Mouse (Mus musculus) G1E (cell line): ENCODE results near the gene Wasf1. TPM values are rescaled to one million over a fixed set of nuclear protein-coding genes. Genes with fewer than 3 reads are reported as not detected.

Experiments used
- ATAC-seq: 2 replicates; pipeline ENCODE4 v1.8.0; 2016; ENCODE audit warnings: mild to moderate bottlenecking; ENCODE audit not compliant: insufficient number of reproducible peaks, poor library complexity, low FRiP score, severe bottlenecking; ENCODE audit errors: extremely low read depth
- DNase-seq: peaks from one replicate; pipeline ENCODE4 v3.0.0; 2012; ENCODE audit warnings: low spot score
- H3K27me3 ChIP-seq: 2 replicates; pipeline ENCODE4 v1.6.1; 2012; ENCODE audit warnings: mild to moderate bottlenecking, low read length, inconsistent platforms; ENCODE audit not compliant: insufficient read depth
- H3K36me3 ChIP-seq: replicated peaks from 2 replicates; pipeline ENCODE3; 2012; ENCODE audit warnings: mild to moderate bottlenecking, inconsistent platforms
- H3K4me1 ChIP-seq: 2 replicates; pipeline ENCODE4 v1.6.1; 2012; ENCODE audit warnings: low read depth, low read length, inconsistent platforms, mixed read lengths; ENCODE audit not compliant: insufficient read depth
- H3K4me3 ChIP-seq: 2 replicates; pipeline ENCODE4 v1.5.1; 2012; ENCODE audit warnings: low read depth, mild to moderate bottlenecking, inconsistent platforms, low read length, moderate library complexity, mixed read lengths
- H3K9me3 ChIP-seq: replicated peaks from 2 replicates; pipeline ENCODE4 v1.6.1; 2012; ENCODE audit warnings: inconsistent platforms
- CTCF ChIP-seq: IDR thresholded peaks from 2 replicates; pipeline ENCODE4 v1.5.1; 2012; ENCODE audit warnings: low read depth, low read length, inconsistent platforms, mixed read lengths
- GATA1 ChIP-seq: IDR thresholded peaks from 2 replicates; pipeline ENCODE4 v1.6.1; 2012; ENCODE audit warnings: borderline replicate concordance, low read length, inconsistent platforms, mixed read lengths
- GATA2 ChIP-seq: IDR thresholded peaks from 2 replicates; pipeline ENCODE4 v1.6.1; 2012; ENCODE audit warnings: low read depth, low read length, inconsistent platforms, borderline replicate concordance
- POLR2AphosphoS5 ChIP-seq: IDR thresholded peaks from 2 replicates; pipeline ENCODE4 v1.6.1; 2012; ENCODE audit warnings: low read depth, low read length, inconsistent platforms; ENCODE audit not compliant: insufficient replicate concordance
- TAL1 ChIP-seq: conservative IDR thresholded peaks from 2 replicates; pipeline ENCODE4 v1.6.1; 2012; ENCODE audit warnings: low read depth, low read length, inconsistent platforms, mixed read lengths
- polyA plus RNA-seq: library from polyadenylated mRNA; stranded (reverse); fragments of >175 nt; gene quantifications from 2 replicates; pipeline ENCODE4 v1.2.3, GENCODE M21; 2012
- total RNA-seq, 2 experiments: library from RNA; stranded (forward) in 1 of 2; stranded (reverse) in 1 of 2; fragments of 200-1000 nt in 1 of 2; fragments of >200 nt in 1 of 2; fragmentation: Nextera tagmentation in 1 of 2; gene quantifications; 2 replicates each; pipeline ENCODE4 v1.2.3; 2014 to 2017

Gene Wasf1
- total and polyA plus RNA-seq, 3 experiments: 0.44 to 7.2 (median 6.9) TPM

GRCm38 (mm10) chr10:40932995-40933394 lies 49.7 kb downstream of the Wasf1 start:
- H3K36me3 ChIP-seq: peaks cover 21% of the 10 kb centered on the region
- H3K9me3 ChIP-seq: no peaks in the 10 kb centered on the region
- no peak for TF ChIP-seq GATA2
- TF ChIP-seq GATA1: no peak
- TF ChIP-seq TAL1: no peak
- TF ChIP-seq CTCF: no peak
- TF ChIP-seq POLR2AphosphoS5: no peak
- no peaks in the 10 kb centered on the region for H3K4me1 ChIP-seq
- H3K4me3 ChIP-seq: no peak overlapping the region
- DNase-seq (no peak), ATAC-seq (no peak)
- H3K27me3 ChIP-seq: no peaks in the 10 kb centered on the region

DNA sequence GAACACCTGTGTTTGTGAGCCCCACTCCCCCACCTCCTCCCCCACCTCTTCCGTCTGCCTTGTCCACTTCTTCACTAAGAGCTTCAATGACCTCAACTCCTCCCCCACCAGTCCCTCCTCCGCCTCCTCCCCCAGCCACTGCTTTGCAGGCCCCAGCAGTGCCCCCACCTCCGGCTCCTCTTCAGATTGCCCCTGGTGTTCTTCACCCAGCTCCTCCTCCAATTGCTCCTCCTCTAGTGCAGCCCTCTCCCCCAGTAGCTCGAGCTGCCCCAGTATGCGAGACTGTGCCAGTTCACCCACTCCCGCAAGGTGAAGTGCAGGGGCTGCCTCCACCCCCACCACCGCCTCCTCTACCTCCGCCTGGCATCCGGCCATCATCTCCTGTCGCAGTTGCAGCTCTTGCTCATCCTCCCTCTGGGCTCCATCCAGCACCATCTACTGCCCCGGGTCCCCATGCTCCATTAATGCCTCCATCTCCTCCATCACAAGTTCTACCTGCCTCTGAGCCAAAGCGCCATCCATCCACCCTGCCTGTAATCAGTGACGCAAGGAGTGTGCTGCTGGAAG lies 53.0 kb downstream of the Wasf1 start:
- H3K4me3 ChIP-seq: no peak overlapping the region
- no peak for ATAC-seq
- TF ChIP-seq CTCF (no peak), POLR2AphosphoS5 (no peak), TAL1 (no peak), GATA1 (no peak), GATA2 (no peak)
- no peaks in the 10 kb centered on the region for H3K9me3 ChIP-seq
- no peaks in the 10 kb centered on the region for H3K27me3 ChIP-seq
- DNase-seq: no peak
- peaks cover 21% of the 10 kb centered on the region for H3K36me3 ChIP-seq
- H3K4me1 ChIP-seq: no peaks in the 10 kb centered on the region

GRCm38 (mm10) chr10:40937569-40937968 lies 54.3 kb downstream of the Wasf1 start:
- ATAC-seq (no peak), DNase-seq (no peak)
- no peaks in the 10 kb centered on the region for H3K9me3 ChIP-seq
- H3K4me1 ChIP-seq: no peaks in the 10 kb centered on the region
- no peaks in the 10 kb centered on the region for H3K27me3 ChIP-seq
- peaks cover 18% of the 10 kb centered on the region for H3K36me3 ChIP-seq
- TF ChIP-seq POLR2AphosphoS5 (no peak), GATA2 (no peak), CTCF (no peak), GATA1 (no peak), TAL1 (no peak)
- H3K4me3 ChIP-seq: no peak overlapping the region

DNA sequence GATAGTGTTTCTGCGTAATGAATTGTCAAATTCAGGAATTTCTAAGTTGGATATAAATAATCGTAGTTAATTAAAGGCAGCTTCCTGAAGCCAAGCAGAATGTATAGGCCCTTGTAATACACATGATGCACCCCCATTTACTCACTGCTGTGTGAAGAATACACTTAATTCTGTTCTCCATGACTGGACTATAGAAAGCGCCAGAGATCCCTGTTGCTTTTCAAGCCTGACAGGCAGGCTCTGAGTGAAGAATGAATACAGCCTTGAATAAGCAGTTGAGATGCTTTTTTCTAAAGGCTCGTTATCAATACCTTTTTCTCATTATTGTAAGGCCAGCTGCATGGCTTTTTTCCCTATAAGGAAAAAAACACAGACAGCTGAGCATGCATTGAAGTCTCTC lies 59.4 kb downstream of the Wasf1 start:
- Histone ChIP-seq H3K36me3 (peaks cover 4% of the 10 kb centered on the region), H3K9me3 (no peaks in the 10 kb centered on the region), H3K4me3 (no peak overlapping the region), H3K27me3 (no peaks in the 10 kb centered on the region), H3K4me1 (no peaks in the 10 kb centered on the region)
- TF ChIP-seq POLR2AphosphoS5: no peak
- no peak for TF ChIP-seq TAL1
- TF ChIP-seq CTCF: no peak
- no peak for TF ChIP-seq GATA2
- no peak for DNase-seq
- no peak for ATAC-seq

- no peak for DNase-seq
- H3K9me3 ChIP-seq: no peaks in the 10 kb centered on the region
- no peak overlapping the region for H3K4me3 ChIP-seq
- no peaks in the 10 kb centered on the region for H3K36me3 ChIP-seq
- TF ChIP-seq POLR2AphosphoS5: no peak
- TF ChIP-seq GATA1: no peak
- TF ChIP-seq TAL1: no peak
- no peak for TF ChIP-seq GATA2
- no peak for TF ChIP-seq CTCF
- H3K27me3 ChIP-seq: no peaks in the 10 kb centered on the region
- no peak for ATAC-seq
- H3K4me1 ChIP-seq: no peaks in the 10 kb centered on the region
Observed at GRCm38 (mm10) chr10:40950176-40950575, 66.9 kb downstream of the Wasf1 start.

- no peak for ATAC-seq
- no peak for TF ChIP-seq GATA2
- TF ChIP-seq POLR2AphosphoS5: no peak
- TF ChIP-seq CTCF: no peak
- no peak for TF ChIP-seq GATA1
- TF ChIP-seq TAL1: no peak
- Histone ChIP-seq H3K27me3 (peaks cover 5% of the 10 kb centered on the region; the same call in 1 of the 2 replicates), H3K9me3 (no peaks in the 10 kb centered on the region), H3K4me1 (no peaks in the 10 kb centered on the region), H3K4me3 (no peak overlapping the region), H3K36me3 (no peaks in the 10 kb centered on the region)
- DNase-seq: no peak
Observed at GRCm38 (mm10) chr10:40956206-40956605, 72.9 kb downstream of the Wasf1 start.

DNA sequence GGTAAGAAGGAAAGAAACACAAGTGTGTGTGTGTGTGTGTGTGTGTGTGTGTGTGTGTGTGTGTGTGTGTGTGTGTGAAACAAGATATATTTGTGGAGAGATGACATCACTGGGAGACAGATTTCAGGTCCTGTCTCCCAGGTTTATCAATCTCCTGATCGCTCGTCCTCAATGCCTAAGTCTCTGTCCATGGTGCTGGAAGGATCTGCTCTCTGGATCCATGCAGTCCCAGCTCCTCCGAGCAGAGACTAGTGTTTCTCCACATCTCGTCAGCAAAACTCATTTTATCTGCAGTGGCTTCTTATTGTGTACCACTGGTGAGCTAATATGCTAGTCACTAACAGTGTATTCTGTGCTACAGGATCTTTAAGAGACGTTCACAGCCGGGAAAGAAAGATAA lies 78.1 kb downstream of the Wasf1 start:
- DNase-seq: no peak
- Histone ChIP-seq H3K4me1 (no peaks in the 10 kb centered on the region), H3K27me3 (peaks cover 5% of the 10 kb centered on the region; the same call in 1 of the 2 replicates), H3K9me3 (no peaks in the 10 kb centered on the region), H3K36me3 (no peaks in the 10 kb centered on the region), H3K4me3 (no peak overlapping the region)
- TF ChIP-seq TAL1 (no peak), GATA1 (no peak), GATA2 (no peak), CTCF (no peak), POLR2AphosphoS5 (no peak)
- no peak for ATAC-seq
